Mouse (Mus musculus) lung, embryonic 14.5 days (tissue): Measurements from ENCODE around the gene Timm8a2. TPM values are rescaled to one million over a fixed set of nuclear protein-coding genes. Genes with fewer than 3 reads are reported as not detected.

Experiments used
- ATAC-seq: fragments of 200-750 bp; cut with Nextera tagmentation; 2 replicates; pipeline ENCODE4 v1.8.0; 2017; ENCODE audit warnings: mild to moderate bottlenecking, moderate TSS enrichment, moderate library complexity; ENCODE audit not compliant: insufficient read depth
- DNase-seq: peaks from one replicate; pipeline ENCODE4 v3.0.0-alpha.2; 2015
- H3K27ac ChIP-seq: fragments of 300-500 bp; sonication (generic); 2 replicates; pipeline ENCODE4 v1.5.1; 2014; ENCODE audit warnings: low read depth, mild to moderate bottlenecking, moderate library complexity
- H3K27me3 ChIP-seq: fragments of 300-500 bp; sonication (generic); 2 replicates; pipeline ENCODE4 v1.6.1; 2014; ENCODE audit warnings: low read length, control low read depth; ENCODE audit not compliant: insufficient read depth
- H3K36me3 ChIP-seq: fragments of 300-500 bp; sonication (generic); 2 replicates; pipeline ENCODE4 v1.6.1; 2014; ENCODE audit warnings: control low read depth; ENCODE audit not compliant: insufficient read depth
- H3K4me1 ChIP-seq: fragments of 300-500 bp; sonication (generic); 2 replicates; pipeline ENCODE4 v1.6.1; 2014; ENCODE audit warnings: antibody characterized with exemption, control low read depth; ENCODE audit not compliant: insufficient read depth
- H3K4me2 ChIP-seq: fragments of 300-500 bp; sonication (generic); 2 replicates; pipeline ENCODE4 v1.6.1; 2014; ENCODE audit warnings: mild to moderate bottlenecking
- H3K4me3 ChIP-seq: fragments of 300-500 bp; sonication (generic); 2 replicates; pipeline ENCODE4 v1.5.1; 2014; ENCODE audit warnings: low read depth, low read length
- H3K9ac ChIP-seq: fragments of 300-500 bp; sonication (generic); 2 replicates; pipeline ENCODE4 v1.6.1; 2014
- H3K9me3 ChIP-seq: fragments of 300-500 bp; sonication (generic); 2 replicates; pipeline ENCODE4 v1.6.1; 2016; ENCODE audit warnings: low read depth, low read length, control low read depth
- CTCF ChIP-seq: IDR thresholded peaks from 2 replicates; pipeline ENCODE4 v1.5.1; 2016; ENCODE audit warnings: antibody characterized with exemption, low read depth
- WGBS: fragments of 180-500 bp; shearing (Covaris S2); extraction: QIAGEN DNeasy Blood & Tissue Kit; methylation state at CpG from one replicate; pipeline ENCODE4 v1.1.7; 2014; 5-methylcytosine and 5-hydroxymethylcytosine counted together
- polyA plus RNA-seq: library from polyadenylated mRNA; unstranded; fragments of >200 nt; fragmentation: Nextera tagmentation; extraction: Ambion mirVana; gene quantifications from 2 replicates; pipeline ENCODE4 v1.2.1, GENCODE M21; 2014

Timm8a2 gene
- polyA plus RNA-seq, 1 experiment from 2014 or later: not detected

GRCm38 (mm10) chr14:122038874-122039647, 4.6 kb downstream of the Timm8a2 start:
- no peak for DNase-seq
- ATAC-seq: no peak
- H3K4me2 ChIP-seq: no peak overlapping the region
- H3K4me1 ChIP-seq: no peaks in the 10 kb centered on the region
- H3K4me3 ChIP-seq: no peak overlapping the region
- H3K9ac ChIP-seq: no peak overlapping the region
- H3K27ac ChIP-seq: no peak overlapping the region
- no peaks in the 10 kb centered on the region for H3K27me3 ChIP-seq
- H3K36me3 ChIP-seq: no peaks in the 10 kb centered on the region
- WGBS: 84% methylated on average over 13 of the region's 13 CpGs
- no peaks in the 10 kb centered on the region for H3K9me3 ChIP-seq
- TF ChIP-seq CTCF: no peak

GRCm38 (mm10) chr14:122041413-122041825, 6.9 kb downstream of the Timm8a2 start:
- Histone ChIP-seq H3K36me3 (no peaks in the 10 kb centered on the region), H3K9me3 (no peaks in the 10 kb centered on the region), H3K27me3 (no peaks in the 10 kb centered on the region), H3K4me1 (no peaks in the 10 kb centered on the region), H3K4me3 (no peak overlapping the region), H3K27ac (no peak overlapping the region), H3K4me2 (no peak overlapping the region), H3K9ac (no peak overlapping the region)
- TF ChIP-seq CTCF: no peak
- ATAC-seq (no peak), DNase-seq (no peak)
- WGBS: 82% methylated on average over 3 of the region's 3 CpGs

GRCm38 (mm10) chr14:122042142-122042694, 7.7 kb downstream of the Timm8a2 start:
- DNase-seq: no peak
- 77% methylated on average over 8 of the region's 8 CpGs for WGBS
- H3K9me3 ChIP-seq: no peaks in the 10 kb centered on the region
- no peaks in the 10 kb centered on the region for H3K36me3 ChIP-seq
- no peak for ATAC-seq
- H3K9ac ChIP-seq: no peak overlapping the region
- no peaks in the 10 kb centered on the region for H3K4me1 ChIP-seq
- H3K4me3 ChIP-seq: no peak overlapping the region
- no peak overlapping the region for H3K4me2 ChIP-seq
- no peak for TF ChIP-seq CTCF
- H3K27ac ChIP-seq: no peak overlapping the region
- H3K27me3 ChIP-seq: no peaks in the 10 kb centered on the region

GRCm38 (mm10) chr14:122047784-122048183, 13.3 kb downstream of the Timm8a2 start:
- 88% methylated on average over 8 of the region's 8 CpGs for WGBS
- no peak overlapping the region for H3K27ac ChIP-seq
- TF ChIP-seq CTCF: no peak
- DNase-seq (no peak), ATAC-seq (no peak)
- no peaks in the 10 kb centered on the region for H3K4me1 ChIP-seq
- H3K9ac ChIP-seq: no peak overlapping the region
- H3K36me3 ChIP-seq: no peaks in the 10 kb centered on the region
- H3K4me3 ChIP-seq: no peak overlapping the region
- no peak overlapping the region for H3K4me2 ChIP-seq
- H3K9me3 ChIP-seq: no peaks in the 10 kb centered on the region
- no peaks in the 10 kb centered on the region for H3K27me3 ChIP-seq

- ATAC-seq: no peak
- no peak overlapping the region for H3K9ac ChIP-seq
- no peak for DNase-seq
- no peaks in the 10 kb centered on the region for H3K36me3 ChIP-seq
- H3K4me1 ChIP-seq: no peaks in the 10 kb centered on the region
- H3K9me3 ChIP-seq: no peaks in the 10 kb centered on the region
- H3K27me3 ChIP-seq: no peaks in the 10 kb centered on the region
- WGBS: 86% methylated on average over 9 of the region's 9 CpGs
- no peak for TF ChIP-seq CTCF
- no peak overlapping the region for H3K4me3 ChIP-seq
- no peak overlapping the region for H3K4me2 ChIP-seq
- no peak overlapping the region for H3K27ac ChIP-seq
Measured at GRCm38 (mm10) chr14:122048816-122049215, 14.3 kb downstream of the Timm8a2 start.

- H3K36me3 ChIP-seq: no peaks in the 10 kb centered on the region
Measured at GRCm38 (mm10) chr14:122052896-122053635, 18.6 kb downstream of the Timm8a2 start.

GRCm38 (mm10) chr14:122056871-122057270, 22.4 kb downstream of the Timm8a2 start:
- WGBS: 73% methylated on average over 6 of the region's 6 CpGs
- H3K27ac ChIP-seq: no peak overlapping the region

More at GRCm38 (mm10) chr14:122052896-122053635, 18.6 kb downstream of the Timm8a2 start:
- Histone ChIP-seq H3K27ac (no peak overlapping the region), H3K4me2 (no peak overlapping the region), H3K9ac (no peak overlapping the region), H3K9me3 (no peaks in the 10 kb centered on the region), H3K4me1 (no peaks in the 10 kb centered on the region), H3K27me3 (no peaks in the 10 kb centered on the region), H3K4me3 (no peak overlapping the region)
- DNase-seq (no peak), ATAC-seq (no peak)
- 74% methylated on average over 9 of the region's 9 CpGs for WGBS
- no peak for TF ChIP-seq CTCF

More at GRCm38 (mm10) chr14:122056871-122057270, 22.4 kb downstream of the Timm8a2 start:
- no peak overlapping the region for H3K4me2 ChIP-seq
- H3K4me1 ChIP-seq: no peaks in the 10 kb centered on the region
- no peaks in the 10 kb centered on the region for H3K27me3 ChIP-seq
- no peak overlapping the region for H3K9ac ChIP-seq
- ATAC-seq (no peak), DNase-seq (no peak)
- no peak for TF ChIP-seq CTCF
- H3K9me3 ChIP-seq: no peaks in the 10 kb centered on the region
- no peaks in the 10 kb centered on the region for H3K36me3 ChIP-seq
- no peak overlapping the region for H3K4me3 ChIP-seq
